Mouse (Mus musculus) heart, adult 2 months (tissue): ENCODE measurements at regions not wholly inside any gene's neighbourhood (a gene's known extent, or its start where the extent isn't known, plus 50 kb on each side); places are given as distances from the start of the nearest gene placed in this dataset.
"Not testable (repeated sequence)": the region's sequence is repeated elsewhere in the genome, so short reads cannot be mapped to it uniquely, and the experiment has no call there.

Experiments used
- DNase-seq, 2 experiments: peaks; one replicate each; pipeline ENCODE4 v3.0.0; 2021
- H3K27ac ChIP-seq: fragments of 200-600 bp; 2 replicates; pipeline ENCODE4 v1.8.1; 2022
- H3K27me3 ChIP-seq: fragments of 200-500 bp; 2 replicates; pipeline ENCODE4 v1.6.1; 2012; ENCODE audit warnings: mild to moderate bottlenecking, low read length, inconsistent platforms, mixed read lengths; ENCODE audit not compliant: control insufficient read depth, insufficient read depth
- H3K36me3 ChIP-seq: fragments of 200-500 bp; 2 replicates; pipeline ENCODE4 v1.6.1; 2012; ENCODE audit warnings: low read length, inconsistent platforms; ENCODE audit not compliant: control insufficient read depth, insufficient read depth
- H3K4me1 ChIP-seq: fragments of 200-500 bp; 2 replicates; pipeline ENCODE4 v1.6.1; 2011; ENCODE audit warnings: low read length; ENCODE audit not compliant: control insufficient read depth, insufficient read depth
- H3K4me3 ChIP-seq: fragments of 200-600 bp; 2 replicates; pipeline ENCODE4 v1.8.1; 2022
- H3K79me2 ChIP-seq: fragments of 200-500 bp; replicated peaks from 2 replicates; pipeline ENCODE4 v1.6.1; 2012; ENCODE audit warnings: mild to moderate bottlenecking, inconsistent platforms, low read length, moderate library complexity, mixed read lengths; ENCODE audit not compliant: control insufficient read depth, insufficient read depth
- H3K9ac ChIP-seq: fragments of 200-500 bp; 2 replicates; pipeline ENCODE4 v1.6.1; 2012; ENCODE audit warnings: low read depth, mild to moderate bottlenecking, control low read depth, inconsistent platforms, low read length, mixed read lengths
- CTCF ChIP-seq: fragments of 200-600 bp; IDR thresholded peaks from 2 replicates; pipeline ENCODE4 v1.8.1; 2022; ENCODE audit warnings: antibody characterized with exemption, mild to moderate bottlenecking, moderate library complexity
- EP300 ChIP-seq: fragments of 200-500 bp; IDR thresholded peaks from 2 replicates; pipeline ENCODE4 v1.6.1; 2011; ENCODE audit warnings: low read depth, low read length, control low read depth; ENCODE audit not compliant: insufficient read depth
- POLR2A ChIP-seq: fragments of 200-500 bp; IDR thresholded peaks from 2 replicates; pipeline ENCODE4 v1.6.1; 2011; ENCODE audit warnings: mild to moderate bottlenecking, low read depth, low read length, control low read depth; ENCODE audit not compliant: insufficient read depth
- WGBS: fragments of 180-500 bp; shearing (Covaris S2); methylation state at CpG from one replicate; pipeline ENCODE4 v1.1.7; 2018; 5-methylcytosine and 5-hydroxymethylcytosine counted together
- intact Hi-C: fragments of 180-260 bp; cut with DNase I; formaldehyde crosslinking; loops from one replicate; pipeline ENCODE4 v1.15.1; 2025

DNA sequence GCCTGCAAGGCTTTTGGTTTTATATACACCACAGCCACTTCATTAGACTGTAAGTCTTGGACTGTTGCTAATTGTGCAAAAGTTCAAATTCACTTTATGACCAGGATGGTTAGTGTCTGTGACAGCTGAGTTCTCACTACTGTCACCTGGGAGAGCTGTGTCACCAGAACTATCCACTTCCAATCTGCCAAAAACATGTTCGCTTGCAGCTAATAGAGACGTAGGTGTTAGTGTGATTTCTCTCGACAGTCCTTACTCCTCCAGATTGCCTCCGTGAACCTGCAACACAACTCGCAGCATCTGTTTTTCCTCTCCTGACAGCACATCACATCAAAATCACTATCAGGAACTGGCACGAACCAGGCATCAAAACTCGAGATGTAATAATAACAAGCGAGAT, 491.3 kb upstream of the Klf6 start:
- Histone ChIP-seq H3K27ac (no peak overlapping the region), H3K4me3 (no peak overlapping the region), H3K27me3 (no peaks in the 10 kb centered on the region), H3K79me2 (no peaks in the 10 kb centered on the region), H3K36me3 (no peaks in the 10 kb centered on the region), H3K9ac (no peak overlapping the region), H3K4me1 (no peaks in the 10 kb centered on the region)
- DNase-seq, result no peak
- TF ChIP-seq POLR2A (no peak), EP300 (no peak), CTCF (no peak)
- WGBS, result 60% methylated on average over 8 of the region's 8 CpGs
- intact Hi-C loops, result no loop called here

DNA sequence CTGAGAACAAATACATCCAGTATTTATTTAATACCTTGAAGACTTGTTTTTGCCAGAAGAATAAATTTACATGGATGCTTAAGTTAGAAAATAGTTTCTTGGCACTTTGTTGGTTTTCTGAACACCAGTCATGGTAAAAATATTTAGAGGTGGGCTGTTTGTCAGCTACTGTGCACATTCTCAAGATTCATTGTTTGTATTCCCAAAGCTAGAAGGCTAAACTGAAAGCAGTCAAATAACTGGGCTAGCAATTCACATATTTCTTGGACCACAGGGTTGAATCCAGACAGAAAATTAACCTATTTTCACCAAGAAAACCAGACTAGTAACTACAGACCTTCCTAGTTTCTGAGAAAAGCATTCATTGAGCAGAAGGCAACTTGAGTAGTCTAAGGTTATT, 488.1 kb upstream of the Klf6 start:
- H3K4me3 ChIP-seq, result no peak overlapping the region
- TF ChIP-seq CTCF (no peak), EP300 (no peak)
- intact Hi-C loops, result no loop called here

DNA sequence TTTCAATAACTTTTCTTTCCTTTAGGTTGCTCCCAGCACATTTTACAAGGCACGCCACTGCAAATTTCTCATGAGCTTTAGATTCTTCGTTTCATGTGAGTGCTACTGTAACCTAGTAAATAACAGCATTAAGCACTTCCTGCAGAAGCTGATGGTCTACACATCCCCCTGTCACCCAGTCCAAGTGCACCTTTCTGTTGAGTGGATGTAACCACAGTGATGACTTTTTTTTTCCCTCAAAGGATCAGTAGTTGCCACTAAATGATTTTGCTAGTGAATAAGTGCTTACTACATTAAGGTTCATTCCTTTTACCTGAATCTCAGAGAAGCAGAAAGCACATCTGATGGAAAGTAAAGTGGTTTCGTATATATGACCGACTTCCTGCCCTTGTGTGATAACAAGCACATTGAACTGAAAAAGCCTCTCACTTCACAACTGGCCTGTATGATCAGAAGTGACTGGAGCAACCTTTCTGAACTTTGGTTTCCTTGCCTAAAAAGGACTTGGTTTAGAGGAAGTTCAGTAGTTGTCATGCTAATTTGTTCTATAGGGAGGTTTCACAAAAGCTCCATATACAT, 453.0 kb upstream of the Klf6 start:
- intact Hi-C loops, result no loop called here
- no peak for DNase-seq
- H3K79me2 ChIP-seq, result no peaks in the 10 kb centered on the region
- TF ChIP-seq EP300 (no peak), CTCF (no peak), POLR2A (no peak)
- H3K4me1 ChIP-seq, result no peaks in the 10 kb centered on the region; the same call in 1 of the 2 replicates
- 80% methylated on average over 4 of the region's 4 CpGs for WGBS
- no peak overlapping the region for H3K9ac ChIP-seq
- H3K4me3 ChIP-seq, result no peak overlapping the region
- H3K36me3 ChIP-seq, result no peaks in the 10 kb centered on the region
- no peak overlapping the region for H3K27ac ChIP-seq
- H3K27me3 ChIP-seq, result no peaks in the 10 kb centered on the region

More for the DNA sequence above, 488.1 kb upstream of the Klf6 start:
- no peaks in the 10 kb centered on the region for H3K27me3 ChIP-seq
- H3K9ac ChIP-seq, result no peak overlapping the region
- H3K4me1 ChIP-seq, result no peaks in the 10 kb centered on the region
- H3K36me3 ChIP-seq, result no peaks in the 10 kb centered on the region
- no peak overlapping the region for H3K27ac ChIP-seq
- no peaks in the 10 kb centered on the region for H3K79me2 ChIP-seq
- no peak for DNase-seq

DNA sequence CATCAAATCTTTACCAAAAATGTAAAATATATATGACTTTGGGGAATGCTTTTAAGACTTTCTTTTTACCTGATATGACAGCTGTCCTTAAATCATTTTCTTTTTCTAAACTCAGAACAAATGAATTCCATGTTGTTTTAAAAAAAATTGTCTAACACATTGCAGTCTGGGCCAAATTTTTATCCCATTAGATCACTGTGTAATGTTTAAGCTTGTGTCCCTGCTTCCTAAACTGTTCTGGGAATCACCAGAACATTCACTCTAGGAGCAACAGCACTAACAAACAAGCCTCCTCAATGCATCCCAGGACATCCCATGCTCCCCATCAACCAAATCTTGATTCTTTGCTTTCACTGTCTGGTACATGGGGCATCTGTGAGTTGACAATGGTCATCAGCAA, 449.2 kb upstream of the Klf6 start:
- H3K27ac ChIP-seq, result no peak overlapping the region
- no peak overlapping the region for H3K9ac ChIP-seq
- intact Hi-C loops, result no loop called here

DNA sequence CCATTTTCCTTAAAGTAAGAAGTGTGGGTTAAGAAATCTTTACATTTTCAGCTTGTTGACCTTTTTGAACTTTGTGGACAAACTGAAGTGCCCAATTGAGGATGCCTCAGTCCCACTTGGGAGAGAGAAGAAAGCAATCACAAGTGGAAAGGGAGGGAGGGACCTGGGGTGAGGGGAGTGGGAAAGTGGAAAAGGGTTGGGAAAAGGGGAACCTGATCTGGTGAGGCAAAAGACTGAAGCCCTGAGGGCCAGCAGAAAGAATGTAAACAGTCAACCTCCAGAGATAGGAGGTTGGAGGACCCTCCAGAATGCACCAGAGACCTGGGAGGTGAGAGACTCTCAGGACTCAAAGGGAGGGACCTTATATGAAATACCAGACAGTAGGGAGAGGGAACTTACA, 448.3 kb upstream of the Klf6 start:
- H3K79me2 ChIP-seq, H3K4me1 ChIP-seq, H3K27ac ChIP-seq, H3K36me3 ChIP-seq, H3K4me3 ChIP-seq, intact Hi-C loops, H3K9ac ChIP-seq, H3K27me3 ChIP-seq, DNase-seq: not testable (repeated sequence)

More for the DNA sequence above, 449.2 kb upstream of the Klf6 start:
- TF ChIP-seq POLR2A (no peak), EP300 (no peak), CTCF (no peak)
- DNase-seq, result no peak
- Histone ChIP-seq H3K4me3 (no peak overlapping the region), H3K36me3 (no peaks in the 10 kb centered on the region), H3K27me3 (no peaks in the 10 kb centered on the region), H3K4me1 (no peaks in the 10 kb centered on the region; the same call in 1 of the 2 replicates), H3K79me2 (no peaks in the 10 kb centered on the region)

DNA sequence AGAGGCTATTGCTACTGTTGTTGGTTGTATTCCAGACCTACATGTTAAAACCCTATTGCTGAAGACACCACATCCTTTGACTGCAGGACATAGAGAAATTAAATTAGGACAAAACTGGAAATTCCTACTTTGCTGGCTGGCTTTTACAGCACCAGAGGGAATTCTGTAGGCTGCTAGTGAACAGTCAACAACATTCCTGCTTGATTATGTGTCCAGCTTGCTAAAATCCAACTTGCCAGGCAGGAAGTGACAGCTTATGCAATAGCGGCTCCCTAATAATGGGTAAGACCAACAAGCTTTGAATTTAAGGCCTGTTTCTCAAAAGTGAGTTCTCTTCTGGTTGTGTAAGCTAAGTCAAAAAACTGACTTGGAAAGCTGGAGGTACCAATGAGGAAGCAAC, 437.2 kb upstream of the Klf6 start:
- H3K9ac ChIP-seq, result no peak overlapping the region
- H3K36me3 ChIP-seq, result peaks cover 8% of the 10 kb centered on the region
- no peaks in the 10 kb centered on the region for H3K79me2 ChIP-seq
- WGBS, result 37% methylated on average over 1 of the region's 1 CpGs
- H3K4me1 ChIP-seq, result peaks cover 9% of the 10 kb centered on the region
- no peaks in the 10 kb centered on the region for H3K27me3 ChIP-seq
- H3K27ac ChIP-seq, result peak overlapping the region; percentile 67
- no peak overlapping the region for H3K4me3 ChIP-seq
- intact Hi-C loops, result no loop called here
- TF ChIP-seq CTCF (no peak), POLR2A (peak; percentile 24; the same call in 1 of the 2 replicates), EP300 (0 out of 2 replicates have a peak, but pooled peaks have one; percentile 21)
- DNase-seq, result peak; percentile 37 to 63
